Mouse (Mus musculus) gastrocnemius, adult 18-20 months (tissue): ENCODE measurements around the gene Sgcd. TPM values are rescaled to one million over a fixed set of nuclear protein-coding genes. Genes with fewer than 3 reads are reported as not detected.
"Not testable (repeated sequence)": the region's sequence is repeated elsewhere in the genome, so short reads cannot be mapped to it uniquely, and the experiment has no call there.

Experiments
- DNase-seq: peaks from one replicate; pipeline ENCODE4 v3.0.0; 2021; ENCODE audit warnings: low spot score
- total RNA-seq, 2 experiments: library from RNA; stranded (reverse); gene quantifications; 2 replicates each; pipeline ENCODE4 v1.2.3; 2021

The Sgcd gene
- total RNA-seq, 2 experiments from 2014 or later, result 63.1 to 75.4 TPM

DNA sequence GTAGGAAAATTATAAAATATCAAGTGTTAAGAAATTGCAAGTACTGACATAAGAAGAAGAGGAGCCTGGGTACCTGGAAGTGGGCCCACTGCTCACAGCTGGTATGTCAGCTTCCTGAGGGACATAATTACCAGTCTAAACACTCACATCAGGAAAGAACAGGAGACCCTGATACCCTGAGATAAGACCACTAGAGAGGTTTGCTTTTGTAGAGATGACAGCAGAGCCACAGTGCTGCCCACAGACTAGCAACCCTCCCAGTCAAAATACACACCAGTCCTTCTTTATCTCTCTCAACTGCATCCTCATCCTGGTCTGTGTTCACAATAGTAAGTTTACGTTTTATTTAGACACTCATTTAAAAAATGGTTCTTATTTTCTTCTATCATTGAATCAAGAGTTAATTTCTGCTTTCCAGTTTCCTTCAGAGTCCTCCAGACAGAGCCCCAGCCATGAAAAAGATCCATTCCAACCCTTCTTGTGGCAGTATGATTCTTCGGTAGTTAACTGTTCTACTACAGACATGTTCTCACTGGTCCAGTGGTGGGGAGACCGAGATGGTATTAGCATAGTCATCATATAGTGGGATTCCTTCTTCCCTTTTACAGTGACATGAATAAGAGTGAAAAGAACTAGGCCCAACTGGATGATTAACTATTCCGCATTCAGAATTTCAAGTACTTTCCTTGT lies 211.4 kb downstream of the Sgcd start:
- no peak for DNase-seq

DNA sequence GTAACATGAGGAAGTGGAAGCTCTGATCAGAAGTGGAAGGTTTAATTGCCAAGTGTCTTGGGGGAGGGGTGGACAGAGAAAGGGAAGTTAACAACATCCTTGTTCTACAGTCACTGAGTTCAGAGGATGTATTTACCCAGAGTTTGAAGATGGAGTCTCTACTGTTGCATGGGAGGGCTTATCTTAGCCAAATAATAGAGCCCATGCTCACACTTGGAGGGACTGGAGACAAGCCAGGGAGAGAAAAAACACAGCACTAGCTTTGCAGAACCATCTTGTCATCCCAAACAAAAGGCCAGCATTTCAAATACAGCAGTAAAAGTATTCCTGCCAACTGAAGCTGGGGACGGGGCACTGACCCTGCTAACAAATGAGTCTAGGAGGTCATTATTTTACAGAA lies 212.8 kb downstream of the Sgcd start:
- no peak for DNase-seq

DNA sequence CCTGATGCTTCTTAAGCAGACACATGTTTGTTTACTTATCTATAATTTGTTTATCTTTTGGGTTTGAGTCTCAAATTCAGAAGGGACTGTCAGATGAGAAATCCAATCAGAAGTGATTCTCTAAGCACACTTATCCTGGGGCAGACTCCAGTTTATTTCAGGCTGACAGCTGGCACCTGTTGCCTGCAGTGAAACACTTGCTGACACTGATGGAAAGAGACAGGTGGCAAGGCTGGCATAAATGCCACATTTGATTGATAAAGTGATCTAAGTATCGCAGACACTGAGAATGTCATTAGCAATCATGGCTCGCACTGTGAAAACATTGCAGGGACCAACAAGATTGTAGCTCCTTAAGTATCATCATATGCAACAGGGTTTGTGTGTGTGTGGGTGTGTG lies 222.9 kb downstream of the Sgcd start:
- no peak for DNase-seq

DNA sequence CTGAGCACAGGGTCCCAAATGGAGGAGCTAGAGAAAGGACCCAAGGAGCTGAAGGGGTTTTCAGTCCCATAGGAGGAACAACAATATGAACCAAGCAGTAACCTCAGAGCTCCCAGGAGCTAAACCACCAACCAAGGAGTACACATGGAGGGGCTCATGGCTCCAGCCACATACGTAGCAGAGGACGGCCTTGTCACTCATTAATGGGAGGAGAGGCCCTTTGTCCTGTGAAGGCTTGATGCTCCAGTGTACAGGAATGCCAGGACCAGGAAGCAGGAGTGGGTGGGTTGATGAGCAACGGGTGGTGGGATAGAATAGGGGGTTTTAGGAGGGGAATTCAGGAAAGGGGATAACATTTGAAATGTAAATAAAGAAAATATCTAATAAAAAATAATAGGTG lies 225.2 kb downstream of the Sgcd start:
- not testable (repeated sequence) for DNase-seq

DNA sequence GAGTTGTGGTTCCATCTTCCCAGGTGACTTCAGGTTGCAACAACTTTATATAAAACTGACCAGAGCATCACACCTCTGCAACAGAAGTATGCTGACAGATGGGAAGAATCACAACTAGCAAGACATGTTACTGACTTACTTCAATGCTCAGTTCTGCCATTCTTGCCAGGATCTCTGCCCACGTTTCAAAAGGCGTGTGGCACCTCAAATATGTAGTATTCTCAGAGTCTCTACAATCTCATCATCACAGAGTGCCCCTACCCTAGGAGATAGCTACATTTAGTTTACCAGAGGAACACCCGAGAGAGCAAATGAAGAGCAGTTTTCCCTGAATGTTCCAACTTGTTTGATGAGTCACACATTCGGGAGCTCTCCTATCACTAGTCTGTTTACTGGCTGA lies 229.8 kb downstream of the Sgcd start:
- no peak for DNase-seq

DNA sequence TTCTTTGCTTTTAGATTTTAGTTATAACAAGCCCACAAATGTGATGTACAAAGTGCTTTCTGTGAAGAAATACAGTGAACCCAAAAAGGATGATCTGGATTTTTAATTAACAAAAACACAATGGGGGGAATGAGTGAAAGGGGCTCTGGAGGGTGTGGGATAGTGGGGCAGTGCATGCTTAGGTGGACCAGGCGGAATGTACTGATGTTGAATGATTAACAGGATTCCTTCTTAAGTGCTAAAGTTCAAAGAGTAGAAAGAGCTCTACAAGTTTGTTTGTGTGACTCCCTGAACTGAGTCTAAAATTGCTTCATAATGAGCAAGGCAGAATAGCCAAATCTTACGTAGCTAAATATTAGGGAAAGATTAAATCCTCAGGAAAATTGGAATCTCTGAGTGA lies 246.0 kb downstream of the Sgcd start:
- no peak for DNase-seq

DNA sequence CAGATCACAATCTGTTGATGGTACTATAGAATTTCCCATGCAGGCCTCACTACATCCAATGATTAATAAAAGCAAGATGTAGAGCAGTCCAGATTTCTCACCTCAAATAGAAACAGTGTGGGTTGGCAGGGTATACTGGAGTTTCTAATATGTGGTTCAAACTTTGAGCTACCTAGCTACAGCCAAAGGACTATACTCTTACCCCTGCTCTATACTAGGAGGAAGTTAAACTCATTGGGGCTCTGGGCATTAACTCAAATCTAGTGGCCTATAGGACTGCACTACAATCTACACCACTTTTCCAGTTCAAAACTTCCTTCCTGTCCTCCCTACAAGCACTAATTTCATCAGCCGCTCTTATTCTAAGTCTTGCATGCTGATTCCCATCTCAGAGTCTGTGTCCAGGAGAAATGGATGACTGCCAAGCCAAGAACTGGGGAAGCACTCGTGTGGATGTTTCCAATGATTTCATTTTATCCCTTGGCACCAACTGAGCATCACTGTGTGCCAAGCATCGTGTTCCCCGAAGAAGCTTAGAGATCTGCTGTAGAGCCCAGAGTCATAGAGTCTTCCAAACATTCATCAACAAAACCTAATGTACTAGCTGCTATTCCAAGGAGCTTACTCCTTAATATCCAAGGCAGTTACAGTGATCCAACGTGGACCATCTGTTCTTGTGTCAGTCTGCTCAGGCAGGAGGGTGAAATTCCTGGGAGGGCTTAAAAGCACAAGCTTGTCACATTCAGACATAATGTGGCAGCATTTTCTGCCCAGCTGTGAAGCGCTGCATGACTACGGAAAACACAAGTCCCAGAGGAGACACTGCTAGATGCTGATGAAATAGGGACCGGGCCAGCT lies 283.6 kb downstream of the Sgcd start:
- peak; percentile 53 for DNase-seq

DNA sequence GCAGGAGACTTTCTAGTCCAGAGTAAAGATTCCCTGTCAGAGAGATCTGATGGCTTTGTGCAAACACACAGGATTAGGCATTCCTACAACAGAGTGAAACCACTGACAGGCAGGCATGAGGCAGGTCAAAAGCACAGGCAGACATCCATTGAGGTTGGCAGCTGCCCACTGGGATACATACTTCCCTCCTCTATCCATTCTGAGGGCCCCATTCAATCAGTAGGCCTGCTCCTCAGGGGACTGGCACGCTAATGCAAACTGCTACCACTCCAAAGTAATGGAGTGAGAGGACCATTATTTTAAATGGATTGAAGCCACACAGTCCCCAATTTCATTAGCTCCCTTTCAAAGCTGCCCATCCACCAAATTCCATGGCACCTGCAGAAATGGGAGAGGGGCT lies 293.2 kb downstream of the Sgcd start:
- DNase-seq, result no peak

DNA sequence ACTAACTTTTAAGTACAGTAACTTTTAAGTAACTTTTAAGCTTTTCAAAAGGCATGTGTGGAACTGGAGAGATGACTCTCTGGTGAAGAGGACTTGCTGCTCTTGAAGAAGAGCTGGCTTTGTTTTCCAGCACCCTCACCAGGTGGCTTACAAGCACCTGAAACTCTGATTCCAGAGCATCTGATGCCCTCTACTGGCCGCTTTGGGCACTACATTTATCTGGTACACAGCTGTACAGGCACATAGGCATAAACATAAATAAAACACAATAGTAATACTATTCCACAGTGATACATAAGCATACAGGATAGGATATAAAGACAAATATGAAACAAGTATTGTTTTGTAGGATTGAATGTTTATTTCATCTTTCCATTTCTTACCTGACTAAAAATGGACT lies 330.6 kb downstream of the Sgcd start:
- DNase-seq, result peak; percentile 3

DNA sequence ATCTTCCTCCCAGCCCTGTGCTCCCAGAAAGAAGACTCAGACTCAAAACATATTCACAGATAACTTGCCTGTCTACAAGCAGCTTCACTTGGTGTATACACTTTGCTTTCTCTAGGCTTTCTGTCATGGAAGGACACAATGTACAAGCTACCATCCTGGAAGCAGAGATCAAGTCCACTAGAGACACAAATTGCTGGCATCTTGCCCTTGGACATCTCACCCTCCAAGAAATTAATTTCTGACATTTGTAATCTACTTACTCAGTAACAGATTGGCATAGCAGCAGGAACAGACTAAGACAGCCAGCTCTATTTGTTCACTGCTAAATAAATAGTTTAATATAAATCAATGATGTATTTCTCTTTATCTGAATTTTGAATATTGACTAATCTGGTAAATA lies 342.9 kb downstream of the Sgcd start:
- no peak for DNase-seq

DNA sequence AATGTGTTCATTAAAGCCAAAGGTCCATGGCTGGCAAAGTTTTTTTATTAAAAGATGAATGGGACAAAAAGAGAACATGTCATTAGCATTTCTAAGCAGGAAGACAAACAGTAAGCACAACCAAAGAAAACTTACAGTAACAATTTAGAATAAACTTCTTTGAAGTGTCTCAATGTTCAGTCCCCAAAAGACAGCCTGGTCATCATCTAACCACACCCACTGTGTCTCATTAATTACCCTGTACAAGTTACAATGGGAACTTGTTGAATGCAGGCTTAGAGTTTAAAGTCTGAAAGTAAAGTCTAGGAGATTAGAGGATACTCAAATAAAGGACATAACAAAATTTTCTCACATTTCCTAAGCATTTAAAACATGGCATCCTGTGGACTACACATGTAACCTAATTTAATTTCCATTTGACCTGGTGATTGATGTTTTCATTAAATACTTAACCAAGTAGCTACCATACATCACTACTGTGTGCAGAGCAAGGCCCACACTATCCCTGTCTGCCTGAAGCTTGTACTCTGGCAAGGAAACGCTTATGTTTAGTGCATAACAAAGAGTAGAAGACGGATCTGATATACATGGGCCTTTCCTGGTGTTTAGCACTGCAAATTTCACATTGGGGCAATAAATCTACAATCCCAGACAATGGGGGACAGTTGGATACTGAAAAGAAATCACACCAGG lies 347.1 kb downstream of the Sgcd start:
- no peak for DNase-seq

DNA sequence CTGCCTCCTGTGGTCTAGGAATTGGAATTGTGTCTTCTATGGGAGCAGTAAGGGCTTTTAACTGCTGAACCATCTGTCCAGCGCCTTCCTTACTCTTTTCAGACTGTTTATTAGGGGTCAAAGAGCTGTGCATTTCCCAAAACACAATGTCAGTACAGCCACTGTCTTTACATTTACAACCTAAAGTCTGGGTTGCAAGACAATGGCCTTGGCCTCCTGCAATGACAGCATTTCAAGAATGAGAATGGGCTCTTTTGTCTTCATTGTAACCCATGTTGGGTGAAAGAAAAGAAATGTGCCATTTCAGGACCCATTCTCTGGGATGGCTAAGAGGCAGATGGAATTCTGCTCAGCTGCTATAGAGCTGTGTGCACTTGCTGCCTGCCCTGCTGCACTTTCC lies 348.2 kb downstream of the Sgcd start:
- no peak for DNase-seq

DNA sequence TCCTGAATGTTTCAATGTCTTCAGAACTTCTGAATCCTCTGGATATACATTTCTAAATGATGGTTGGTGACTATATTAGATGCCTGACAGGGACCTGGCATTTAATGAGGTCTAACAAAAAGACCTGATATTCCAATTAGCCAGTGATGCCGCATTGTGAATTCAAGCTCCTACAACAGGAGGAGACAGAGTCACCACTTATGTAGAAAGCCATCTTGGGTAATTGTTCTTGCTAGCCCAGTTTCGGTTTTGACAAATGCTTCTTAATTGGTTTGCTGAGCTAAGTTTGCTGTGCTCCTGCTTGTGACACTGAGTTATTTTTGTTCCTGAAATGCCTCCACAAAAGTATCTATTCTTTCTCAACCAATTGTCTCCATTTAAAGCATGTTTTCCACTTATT lies 358.6 kb downstream of the Sgcd start:
- DNase-seq, result no peak

DNA sequence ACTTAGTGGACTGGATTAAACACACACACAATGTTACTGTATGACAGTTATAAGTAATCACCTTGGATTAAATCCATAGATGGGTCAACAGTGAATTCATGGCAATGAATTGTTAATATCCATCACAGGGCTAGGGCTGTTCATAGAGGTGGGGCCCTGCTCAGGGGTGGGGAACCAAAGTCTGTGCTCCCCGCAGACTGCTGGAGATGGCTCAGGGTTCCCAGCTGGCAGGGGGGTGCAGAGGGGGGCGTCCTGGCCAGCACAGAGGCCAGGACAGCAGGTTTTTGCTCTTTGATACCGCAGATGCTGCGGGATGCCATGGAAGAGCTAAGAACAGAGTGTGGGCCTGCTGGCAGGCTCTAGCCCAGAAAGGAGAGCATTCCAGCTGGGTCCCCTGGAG lies 378.9 kb downstream of the Sgcd start:
- no peak for DNase-seq

DNA sequence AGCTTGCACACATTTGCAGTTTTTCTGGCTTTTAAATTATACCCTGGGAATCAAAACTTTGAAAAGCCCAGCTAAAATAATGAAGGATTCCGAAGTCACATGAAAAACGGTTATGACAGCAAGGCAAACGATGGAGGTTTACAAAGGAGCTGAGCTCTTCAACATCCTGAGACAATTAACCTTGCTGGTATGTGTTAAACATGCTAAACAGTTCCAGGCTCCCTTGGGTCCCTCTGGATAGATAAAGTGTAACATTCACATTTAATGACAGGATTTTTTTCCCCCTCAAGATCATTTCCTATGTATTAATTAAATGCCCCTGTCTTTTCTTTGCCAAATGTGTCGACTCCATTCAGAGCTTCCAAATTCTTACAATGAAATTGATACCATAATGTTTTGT lies 414.1 kb downstream of the Sgcd start:
- no peak for DNase-seq

DNA sequence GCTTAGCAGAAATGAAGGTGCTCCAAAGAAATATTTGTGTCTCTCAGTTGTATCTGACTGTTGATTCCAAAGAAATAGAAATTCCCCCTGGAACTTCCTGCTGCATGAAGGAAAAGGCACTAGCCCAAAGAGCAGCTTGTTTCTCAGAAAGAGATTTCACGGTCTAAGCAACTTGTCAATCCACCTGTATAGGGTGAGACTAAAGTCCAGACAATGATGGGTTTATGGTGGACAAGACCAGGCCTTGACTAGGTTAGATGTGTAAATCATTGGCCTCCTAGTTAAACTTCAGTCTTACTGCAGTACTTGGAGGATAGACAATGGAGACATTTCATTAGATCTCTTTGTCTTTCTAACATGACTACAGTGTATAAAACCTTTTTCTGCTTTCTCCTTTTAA lies 420.3 kb downstream of the Sgcd start:
- DNase-seq, result no peak

DNA sequence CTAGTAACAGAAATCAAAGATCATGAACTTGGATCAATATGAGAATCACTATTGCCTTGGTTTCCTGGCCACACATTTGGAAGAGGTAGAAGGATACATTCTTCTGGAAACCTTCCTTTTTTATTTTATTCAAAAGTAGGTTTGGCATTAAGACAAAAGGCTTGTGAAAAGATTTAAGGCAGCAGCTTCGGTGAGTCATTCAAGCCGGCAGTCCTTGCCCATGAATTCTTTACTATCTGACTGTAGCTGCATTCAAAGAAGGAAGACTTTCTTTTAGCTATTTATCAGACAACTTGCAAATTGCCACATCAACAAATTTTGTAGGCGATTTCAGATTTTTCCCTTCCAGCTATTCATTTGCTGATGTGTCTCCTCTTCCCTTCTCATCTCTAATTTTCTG lies 422.6 kb downstream of the Sgcd start:
- no peak for DNase-seq

DNA sequence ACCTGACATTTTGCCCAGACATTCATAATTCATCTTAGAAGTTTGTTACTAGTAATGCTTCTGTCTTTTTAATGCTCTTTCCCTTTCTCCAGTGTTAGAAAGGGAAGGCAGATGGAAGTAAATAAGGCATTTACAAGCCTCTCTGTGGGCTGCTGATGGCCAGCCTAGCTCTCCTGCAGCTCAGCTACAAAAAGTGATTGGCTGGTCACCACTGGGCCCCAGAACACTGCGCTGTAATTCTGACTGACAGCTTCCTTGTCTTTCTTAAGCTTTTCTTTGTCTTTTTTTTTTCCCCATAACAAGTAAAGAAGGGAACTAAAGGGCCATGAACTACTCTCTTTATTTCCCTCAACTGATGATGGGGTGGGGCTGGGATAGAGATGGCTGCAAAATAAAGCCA lies 463.9 kb downstream of the Sgcd start:
- DNase-seq, result no peak

DNA sequence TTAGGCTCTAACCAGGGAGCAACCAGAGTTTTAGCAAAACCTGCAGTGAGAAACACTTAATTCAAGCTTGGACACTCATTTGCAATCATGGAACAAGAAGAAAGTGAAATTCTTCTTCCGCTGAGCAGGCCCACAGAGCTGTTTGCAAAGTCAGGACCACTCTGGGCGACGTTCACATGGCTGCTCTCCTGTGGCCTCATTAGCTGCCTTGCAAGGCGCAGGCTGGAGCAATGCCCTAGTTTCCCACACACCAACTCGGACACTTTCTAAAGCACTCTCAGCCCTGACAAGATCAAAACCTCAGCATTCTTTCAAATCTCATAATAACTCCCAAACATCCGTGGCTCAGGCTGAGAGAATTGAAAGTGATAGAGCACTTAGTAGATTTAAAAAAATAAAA lies 480.7 kb downstream of the Sgcd start:
- DNase-seq, result no peak

DNA sequence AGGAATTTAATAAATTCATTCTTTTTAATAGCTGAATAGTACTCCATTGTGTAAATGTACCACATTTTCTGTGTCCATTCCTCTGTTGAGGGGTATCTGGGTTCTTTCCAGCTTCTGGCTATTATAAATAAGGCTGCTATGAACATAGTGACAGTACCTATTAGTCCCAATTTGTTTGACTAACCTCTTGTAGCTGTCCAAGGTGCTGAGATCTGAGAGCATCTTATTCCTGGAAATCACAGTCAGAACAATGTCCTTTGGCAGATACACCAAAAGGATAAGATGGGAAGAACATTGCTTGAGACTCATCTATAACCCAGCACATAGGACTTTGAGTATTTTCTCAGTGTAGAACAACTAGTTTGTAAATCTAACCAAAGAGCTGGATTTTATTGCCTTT lies 485.5 kb downstream of the Sgcd start:
- not testable (repeated sequence) for DNase-seq

DNA sequence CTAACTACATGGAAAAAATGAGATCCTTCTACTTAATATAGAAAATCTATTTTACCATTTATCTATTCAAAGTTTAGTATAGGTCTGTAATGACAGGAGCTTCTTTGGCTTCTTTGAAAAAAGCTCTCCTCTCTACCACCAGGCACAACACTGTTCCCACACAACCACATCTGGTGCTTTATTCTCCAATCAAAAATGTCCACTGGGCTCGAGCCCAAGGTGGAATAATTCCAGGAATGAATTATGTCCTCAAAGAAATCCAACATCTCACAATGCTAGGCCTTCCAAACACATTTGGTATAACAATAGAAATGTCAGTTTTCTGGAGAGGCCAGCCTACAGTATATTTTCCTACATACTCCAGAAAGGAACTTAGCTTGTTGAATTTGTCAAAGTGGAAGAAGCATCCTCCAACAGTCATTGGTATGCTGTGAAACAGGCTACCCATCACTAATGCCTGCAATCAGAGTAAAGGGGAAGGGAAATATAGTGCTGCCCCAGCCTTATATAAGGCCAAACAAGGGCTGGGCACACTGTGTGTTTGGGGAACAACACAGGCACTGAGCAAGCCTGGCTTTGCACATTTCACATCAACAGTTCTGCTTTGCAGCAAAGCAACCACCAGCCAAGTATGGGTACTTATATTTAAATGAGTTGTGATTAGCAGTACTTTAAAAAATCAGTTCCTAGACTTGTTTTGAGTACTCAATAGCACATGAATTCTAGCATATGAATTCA lies 515.1 kb downstream of the Sgcd start:
- DNase-seq, result no peak

DNA sequence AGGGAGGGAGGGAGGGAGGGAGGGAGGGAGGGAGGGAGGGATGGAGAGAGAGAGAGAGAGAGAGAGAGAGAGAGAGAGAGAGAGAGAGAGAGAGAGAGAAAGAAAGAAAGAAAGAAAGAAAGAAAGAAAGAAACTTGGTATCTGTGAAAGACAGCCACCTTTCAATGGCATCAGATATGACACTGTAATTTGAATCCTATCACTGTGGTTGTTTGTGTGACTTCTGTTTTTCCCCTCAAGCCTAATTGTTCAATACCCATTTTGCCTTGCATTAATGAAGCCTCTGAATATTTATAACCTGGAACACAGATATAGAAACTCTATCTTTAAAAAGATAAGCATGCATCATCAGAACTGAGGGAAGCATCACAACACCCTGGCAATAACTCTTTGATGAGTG lies 528.1 kb downstream of the Sgcd start:
- not testable (repeated sequence) for DNase-seq
